Mouse (Mus musculus): ENCODE measurements at regions not wholly inside any gene's neighbourhood (a gene's known extent, or its start where the extent isn't known, plus 50 kb on each side); places are given as distances from the start of the nearest gene placed in this dataset.

DNA sequence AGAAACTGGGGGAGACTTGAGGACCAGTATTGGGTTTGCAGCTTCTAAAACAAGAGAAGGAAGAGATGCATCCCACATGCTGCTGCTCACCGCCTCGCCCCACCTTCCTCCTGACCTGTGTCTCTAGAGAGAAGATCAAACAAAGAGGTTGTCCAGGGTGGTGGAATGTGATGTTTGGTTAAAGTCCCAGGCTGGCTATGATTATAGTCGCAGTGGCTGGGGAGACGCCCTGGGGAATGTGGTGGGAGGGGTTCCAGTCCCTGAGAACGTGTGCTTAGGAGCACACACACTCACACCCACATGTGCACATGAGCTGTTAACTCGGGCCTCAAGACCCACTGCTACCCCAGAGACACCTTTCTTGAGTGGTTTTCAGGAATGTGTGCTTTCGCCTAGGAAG, 74.0 kb downstream of the Skor1 start:
- TF ChIP-seq POLR2A (IDR thresholded peaks at IDR 0.05; ENCODE audit: insufficient read length, low read depth), result no peak
- TF ChIP-seq E2F4 (IDR thresholded peaks at IDR 0.05; ENCODE audit: insufficient read depth), result no peak
- TF ChIP-seq MAX (IDR thresholded peaks at IDR 0.05; ENCODE audit: low read depth), result no peak
- TF ChIP-seq TCF3 (IDR thresholded peaks at IDR 0.05; ENCODE audit: insufficient read length, low read depth), result no peak
- no peak for TF ChIP-seq USF1 (IDR thresholded peaks at IDR 0.05; ENCODE audit: low read depth)
- TF ChIP-seq POLR2AphosphoS2 (IDR thresholded peaks at IDR 0.05; ENCODE audit: insufficient read length, low read depth), result no peak
- no peak for TF ChIP-seq CEBPB (IDR thresholded peaks at IDR 0.05; ENCODE audit: insufficient read depth, poor library complexity, severe bottlenecking)
- TF ChIP-seq MYOD1 (IDR thresholded peaks at IDR 0.05; ENCODE audit: control insufficient read depth in 1 of 3, insufficient read length in 2 of 3, low read depth in 2 of 3), result no peak
- TF ChIP-seq TCF12 (IDR thresholded peaks at IDR 0.05; ENCODE audit: insufficient read depth, poor library complexity, severe bottlenecking), result no peak
- no peak for TF ChIP-seq MYOG (IDR thresholded peaks at IDR 0.05; ENCODE audit: control insufficient read depth in 1 of 3, insufficient read depth in 1 of 3, insufficient read length in 2 of 3, low read depth in 2 of 3)
